Mouse (Mus musculus): Measurements from ENCODE around the gene Agmo. TPM values are rescaled to one million over a fixed set of nuclear protein-coding genes. Genes with fewer than 3 reads are reported as not detected.

The Agmo gene
- polyA plus RNA-seq (2012; rRNA removed), result 4.1 and 4.7 TPM in 2 replicates

GRCm38 (mm10) chr12:37241566-37242021, at the start of gene Agmo:
Gene Agmo, plus strand, starts transcription at chr12:37241641.

Other genes starting within 250 kb of the Agmo start
- 0.13 and 0.43 TPM in 2 replicates for gene Meox2, start 133.1 kb upstream of the Agmo start, polyA plus RNA-seq (2012; rRNA removed)